Mouse (Mus musculus) small intestine, adult 2 months (tissue): Measurements from ENCODE around the gene Fam187b.

Experiments
- CTCF ChIP-seq: fragments of 200-500 bp; IDR thresholded peaks from 2 replicates; pipeline ENCODE4 v1.5.1; 2012; ENCODE audit warnings: low read depth, mild to moderate bottlenecking, control low read depth, inconsistent platforms, low read length, moderate library complexity, mixed read lengths; ENCODE audit not compliant: insufficient replicate concordance, insufficient read length; ENCODE audit errors: extremely low read depth
- POLR2A ChIP-seq: fragments of 200-500 bp; IDR thresholded peaks from 2 replicates; pipeline ENCODE4 v1.6.1; 2012; ENCODE audit warnings: low read depth, mild to moderate bottlenecking, control low read depth, inconsistent platforms, low read length, moderate library complexity

DNA sequence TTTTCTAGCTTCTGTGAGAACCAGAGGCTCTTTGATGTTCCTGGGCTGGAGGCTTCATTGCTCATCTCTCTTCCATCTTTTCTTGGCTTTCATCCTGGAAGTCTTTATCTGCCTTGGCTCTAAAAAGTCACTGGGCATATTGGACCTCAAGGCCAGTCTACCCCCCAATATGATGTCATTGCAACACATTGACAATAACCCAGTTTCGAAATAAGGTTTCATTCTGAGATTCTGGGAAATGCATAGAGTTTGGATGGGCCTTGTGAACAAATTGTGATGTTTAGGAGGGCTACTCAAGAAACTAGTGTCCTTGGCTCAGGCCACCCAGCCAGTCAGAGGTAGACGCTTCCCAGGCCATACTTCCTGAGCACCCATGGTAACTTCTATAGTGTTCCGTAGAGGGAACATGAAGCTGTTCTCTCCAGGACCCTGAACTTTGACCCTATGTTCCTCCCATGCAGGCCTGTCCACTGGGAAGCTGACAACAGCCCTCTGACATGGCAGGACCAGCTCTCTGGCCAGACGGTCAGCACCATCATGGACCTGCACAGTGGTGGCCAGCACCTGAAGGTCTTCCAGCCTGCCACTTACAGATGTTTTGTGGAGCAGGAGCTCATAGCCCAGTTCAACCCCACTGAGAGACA is 15.1 kb downstream of the Fam187b start:
- TF ChIP-seq POLR2A (no peak), CTCF (no peak)
